Mouse (Mus musculus): ENCODE results near the gene Pla2g16.

The Pla2g16 gene

GRCm38 (mm10) chr19:7566826-7567225 is 9.6 kb downstream of the Pla2g16 start:
- DNase-seq: no peak

- no peak for DNase-seq
Measured at GRCm38 (mm10) chr19:7568364-7568763, 11.1 kb downstream of the Pla2g16 start.

DNA sequence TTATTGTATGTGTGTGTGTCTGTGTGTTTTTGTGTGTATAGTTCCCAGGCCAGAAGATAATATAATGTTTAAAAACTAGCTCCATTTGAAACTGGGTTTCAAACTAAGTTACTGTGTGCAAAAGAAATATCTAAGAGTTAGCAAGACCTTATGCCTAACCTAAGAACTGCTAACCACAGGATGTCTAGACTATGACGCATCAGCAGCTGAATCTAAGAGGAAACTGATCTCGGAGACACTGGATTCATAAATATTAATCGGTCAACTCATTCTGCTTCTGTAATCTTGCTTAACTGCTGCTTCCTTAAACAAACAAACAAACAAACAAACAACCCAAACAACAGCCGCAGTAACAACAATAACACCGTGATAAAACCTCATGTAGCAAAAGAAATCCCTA is 12.4 kb downstream of the Pla2g16 start:
- DNase-seq: no peak

GRCm38 (mm10) chr19:7576180-7576579 is 18.9 kb downstream of the Pla2g16 start:
- no peak for DNase-seq

DNA sequence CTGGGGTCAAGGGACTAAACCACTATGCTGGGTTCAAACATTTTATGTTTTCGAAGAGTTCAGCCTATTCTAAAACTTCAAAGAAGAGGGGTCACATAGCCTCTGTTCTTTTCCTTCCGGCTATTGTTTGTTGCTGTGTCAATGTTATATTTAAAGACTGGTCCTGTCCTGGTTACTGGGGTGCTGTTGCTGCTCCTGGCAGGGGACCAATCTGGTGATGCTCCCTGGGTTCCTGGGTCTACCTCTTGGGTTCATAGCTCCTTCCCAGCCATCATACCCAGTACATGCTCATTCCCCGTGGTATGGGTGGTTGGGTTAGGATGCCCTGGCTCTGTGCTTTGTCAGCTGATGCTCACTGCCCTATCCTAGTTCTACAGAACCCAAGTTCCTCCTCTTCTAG is 20.5 kb downstream of the Pla2g16 start:
- DNase-seq: no peak

DNA sequence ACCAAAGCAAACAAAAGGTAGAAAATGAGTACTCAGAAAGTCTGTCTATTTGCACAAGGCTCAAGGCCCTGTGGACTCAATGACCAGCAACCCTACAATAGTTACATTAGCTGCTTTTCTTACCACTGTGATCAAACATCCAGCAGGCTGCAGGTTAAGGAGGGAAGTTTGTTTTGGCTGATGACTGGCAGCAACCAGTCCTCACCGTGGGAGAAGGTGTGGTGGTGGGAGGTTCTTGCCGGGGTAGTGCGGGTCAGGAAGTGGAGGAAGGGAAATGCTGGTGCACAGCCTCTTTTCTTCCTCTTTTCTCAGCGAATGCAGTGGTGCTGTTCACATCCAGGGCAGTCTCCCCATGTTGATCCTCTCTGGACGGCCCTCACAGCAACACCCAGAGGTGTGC is 23.8 kb downstream of the Pla2g16 start:
- no peak for DNase-seq

GRCm38 (mm10) chr19:7583101-7583500 is 25.8 kb downstream of the Pla2g16 start:
- no peak for DNase-seq

- no peak for DNase-seq
Measured at GRCm38 (mm10) chr19:7583599-7583998, 26.3 kb downstream of the Pla2g16 start.

DNA sequence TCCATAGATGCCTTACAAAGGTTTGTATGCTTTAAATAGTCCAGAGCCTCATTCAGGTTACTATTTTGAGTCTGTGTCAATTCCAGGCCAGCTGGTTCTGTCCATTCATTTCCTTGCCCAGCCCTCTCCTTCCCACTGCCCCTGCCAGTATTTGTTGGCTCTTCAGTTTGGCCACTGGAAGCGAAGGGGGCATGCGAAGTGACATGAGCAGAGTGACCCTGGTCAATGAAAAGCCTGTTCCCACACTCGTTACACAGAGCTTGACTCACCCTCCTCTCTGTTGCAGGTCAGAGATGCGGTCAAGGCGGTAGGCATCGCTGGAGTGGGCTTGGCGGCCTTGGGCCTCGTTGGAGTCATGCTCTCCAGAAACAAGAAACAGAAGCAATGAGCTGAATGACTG is 28.0 kb downstream of the Pla2g16 start:
- DNase-seq: no peak

DNA sequence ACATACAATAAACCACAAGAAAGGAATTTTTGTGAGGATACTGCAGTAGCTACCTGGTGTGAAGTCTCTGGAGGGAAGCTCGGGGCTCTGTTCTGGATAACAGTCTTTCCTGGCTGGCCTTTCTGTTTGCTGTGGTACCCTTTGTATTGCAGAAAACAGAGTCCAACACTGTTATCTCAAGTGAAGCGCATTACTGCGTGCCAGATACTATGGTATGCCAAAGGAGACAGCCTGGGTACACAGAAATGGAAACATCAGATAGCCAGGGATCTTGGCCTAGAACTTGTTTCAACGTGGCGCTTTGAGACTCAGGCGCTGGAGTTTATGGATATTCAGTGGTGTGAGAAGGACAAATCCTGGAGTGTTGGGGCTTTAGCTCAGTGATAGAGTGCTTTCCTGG is 28.5 kb downstream of the Pla2g16 start:
- DNase-seq: no peak

DNA sequence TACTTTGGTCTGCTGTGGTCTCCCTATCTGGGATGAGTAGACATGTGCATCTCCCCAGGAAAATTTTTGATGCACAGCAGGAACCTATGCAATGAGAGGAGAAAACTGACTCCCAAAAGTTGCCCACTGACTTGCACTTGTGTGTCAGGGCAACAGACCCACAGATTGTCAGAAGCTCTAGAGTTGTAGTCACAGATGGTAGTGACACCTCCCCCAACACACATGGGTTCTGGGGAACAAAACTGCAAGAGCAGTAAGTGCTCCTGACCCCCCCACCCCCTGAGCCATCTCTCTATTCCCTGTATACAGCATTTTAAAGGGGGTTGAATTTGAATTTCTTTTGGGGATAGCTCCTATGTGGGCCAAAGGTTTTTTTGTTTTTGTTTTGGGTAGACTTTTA is 33.5 kb downstream of the Pla2g16 start:
- no peak for DNase-seq

DNA sequence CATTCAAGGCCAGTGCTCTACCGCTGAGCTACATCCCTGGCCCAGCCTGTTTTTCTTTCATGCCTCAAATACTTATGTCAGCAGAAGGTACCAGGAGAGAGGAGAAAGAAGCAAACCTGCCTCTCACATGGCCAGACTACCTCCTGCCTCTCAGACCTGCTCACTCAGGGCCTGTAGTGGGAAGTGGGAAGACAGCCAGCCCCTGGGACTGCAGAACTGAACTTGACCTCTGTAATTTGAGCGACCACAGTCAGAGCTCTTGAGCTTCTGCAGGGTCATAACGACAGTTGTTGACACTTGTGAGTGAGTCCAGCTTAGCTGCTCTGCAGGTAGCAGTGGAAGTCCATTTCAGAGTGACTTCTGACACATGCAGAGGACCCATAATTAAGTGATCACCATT is 34.8 kb downstream of the Pla2g16 start:
- DNase-seq: no peak

- no peak for DNase-seq
Measured at GRCm38 (mm10) chr19:7595534-7595933, 38.3 kb downstream of the Pla2g16 start.

DNA sequence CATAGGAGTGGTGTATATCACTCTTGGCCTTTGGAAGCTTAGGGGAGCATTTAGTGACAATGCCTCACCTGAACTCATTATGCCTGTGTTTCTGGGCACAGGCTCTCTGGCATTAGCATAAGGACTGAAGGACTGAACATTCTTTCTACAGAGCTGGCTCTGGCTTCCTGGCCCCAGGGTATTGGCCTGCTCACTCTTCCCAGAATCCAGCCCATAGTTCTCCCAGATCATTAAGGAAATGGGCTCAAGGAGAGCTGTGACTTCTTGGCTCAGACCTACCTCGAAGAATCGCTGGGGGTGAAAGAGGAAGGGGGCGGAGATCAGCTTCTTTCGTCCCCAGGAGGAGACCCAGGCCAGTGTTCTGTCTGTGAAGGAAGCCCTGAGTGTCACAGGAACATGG is 41.2 kb downstream of the Pla2g16 start:
- DNase-seq: no peak

DNA sequence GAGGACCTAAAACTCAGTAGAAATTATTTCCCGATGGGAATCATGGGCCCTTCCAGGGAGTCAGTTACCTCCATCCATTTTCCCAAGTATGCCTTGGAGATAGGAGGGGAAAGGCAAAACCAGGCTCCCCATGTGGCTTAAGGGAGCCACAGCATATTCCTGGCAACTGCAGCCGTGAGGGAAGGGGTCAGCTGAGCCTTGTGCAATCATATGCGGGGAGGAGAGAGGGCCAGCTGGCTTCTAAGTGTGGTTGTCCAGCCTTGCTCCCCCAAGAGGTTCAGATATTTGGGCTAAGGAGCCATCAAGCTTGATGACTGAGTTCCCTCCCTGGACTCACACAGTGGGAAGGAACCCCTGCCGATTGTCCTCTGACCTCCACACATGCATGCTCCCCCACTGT is 44.3 kb downstream of the Pla2g16 start:
- DNase-seq: no peak

- no peak for DNase-seq
Measured at GRCm38 (mm10) chr19:7604107-7604506, 46.8 kb downstream of the Pla2g16 start.

- DNase-seq: no peak
Measured at GRCm38 (mm10) chr19:7605013-7605412, 47.8 kb downstream of the Pla2g16 start.

GRCm38 (mm10) chr19:7605930-7606783 is 48.9 kb downstream of the Pla2g16 start:
- no peak for DNase-seq

GRCm38 (mm10) chr19:7606801-7607689 is 49.8 kb downstream of the Pla2g16 start, which contains the start of gene Lgals12:
Gene Lgals12 (minus strand): TSS chr19:7607193.
- DNase-seq: no peak

DNA sequence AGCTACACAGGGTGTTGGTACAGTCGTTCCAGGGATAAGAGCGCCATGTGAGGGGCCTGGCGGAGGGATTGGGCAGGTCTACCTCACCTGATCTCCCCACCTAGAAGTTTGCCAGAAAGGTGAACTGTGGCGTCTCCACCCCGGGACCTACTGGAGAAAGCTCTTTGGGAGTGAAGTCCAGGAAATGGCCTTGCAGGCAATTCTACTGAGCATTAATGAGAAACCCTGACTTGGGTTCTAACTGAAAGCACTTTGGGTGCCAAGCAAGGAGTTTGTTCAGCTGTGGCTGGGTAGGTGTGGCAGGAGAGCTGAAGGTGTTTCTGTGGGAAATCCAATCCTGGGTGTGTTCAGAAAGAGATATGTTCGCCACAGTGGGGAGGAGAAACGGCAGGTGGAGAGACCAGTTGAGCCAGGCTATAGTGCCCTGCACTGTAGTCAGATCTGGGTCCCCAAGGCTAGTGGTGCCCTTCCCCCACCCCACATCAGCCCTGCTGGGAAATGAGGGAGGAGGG is 50.5 kb downstream of the Pla2g16 start:
- DNase-seq: no peak

DNA sequence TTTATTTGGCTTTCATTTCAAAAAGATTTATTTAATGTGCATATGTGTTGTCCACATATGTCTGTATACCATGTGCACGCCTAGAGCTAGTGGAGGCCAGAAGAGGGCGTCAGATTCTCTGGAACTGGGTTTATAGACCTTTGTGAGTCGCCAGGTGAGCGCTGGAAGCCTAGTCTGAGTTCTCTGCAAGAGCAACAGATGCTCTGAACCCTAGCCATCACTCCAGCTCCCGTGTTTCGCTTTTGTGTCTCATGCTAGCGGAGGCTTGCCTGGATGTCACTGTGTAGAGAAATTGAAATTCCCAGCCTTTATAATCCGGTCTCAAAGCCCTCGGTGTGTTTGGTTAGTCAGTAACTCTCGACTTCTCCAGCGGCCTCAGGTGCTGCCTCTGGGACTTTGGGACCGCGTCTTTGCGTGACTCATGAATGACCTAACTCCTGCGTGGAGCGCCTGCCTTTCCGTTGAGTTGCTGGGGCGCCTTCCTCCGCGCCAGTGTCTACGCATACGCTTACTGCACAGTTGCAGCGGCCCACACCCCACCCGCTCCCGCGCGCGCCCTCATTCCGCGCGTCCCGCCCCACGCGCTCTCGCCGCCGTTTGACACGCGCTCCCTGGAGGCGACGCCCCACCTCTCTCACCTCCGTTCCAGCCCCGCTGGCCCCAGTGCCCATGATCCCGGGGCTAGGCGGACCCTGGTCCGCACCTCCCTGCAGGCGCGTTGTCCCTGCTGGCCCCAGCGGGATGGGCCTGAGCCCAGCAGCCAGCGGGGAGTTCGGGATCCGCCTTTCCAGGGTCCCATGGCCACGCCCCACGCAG is 54.9 kb downstream of the Pla2g16 start, which contains the start of gene Hrasls5:
Gene Hrasls5, plus strand, starts transcription at position 600 of the 816 bp plus-strand sequence.
- no peak for DNase-seq

DNA sequence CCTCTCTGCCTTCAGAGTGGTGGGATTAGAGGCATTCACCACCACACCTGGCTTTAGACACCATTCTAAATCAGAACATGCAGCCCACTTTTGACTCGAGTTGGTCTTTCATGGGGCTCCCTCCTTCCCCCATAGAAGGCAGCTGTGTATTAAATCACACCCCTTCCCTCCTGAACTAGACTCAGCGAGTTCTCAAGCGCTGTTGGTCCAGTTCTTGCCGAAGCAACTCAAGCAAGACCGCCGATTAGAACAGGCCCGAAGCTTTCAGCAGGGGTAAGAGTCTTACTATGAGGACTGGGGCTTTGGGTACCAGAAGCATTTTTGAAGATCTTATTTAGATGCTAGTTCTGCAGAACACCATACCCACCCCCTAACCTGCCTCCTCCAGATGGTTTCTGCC is 55.9 kb downstream of the Pla2g16 start:
- no peak for DNase-seq
